Mouse (Mus musculus): ENCODE results near the gene Arrdc2.

Arrdc2 gene

DNA sequence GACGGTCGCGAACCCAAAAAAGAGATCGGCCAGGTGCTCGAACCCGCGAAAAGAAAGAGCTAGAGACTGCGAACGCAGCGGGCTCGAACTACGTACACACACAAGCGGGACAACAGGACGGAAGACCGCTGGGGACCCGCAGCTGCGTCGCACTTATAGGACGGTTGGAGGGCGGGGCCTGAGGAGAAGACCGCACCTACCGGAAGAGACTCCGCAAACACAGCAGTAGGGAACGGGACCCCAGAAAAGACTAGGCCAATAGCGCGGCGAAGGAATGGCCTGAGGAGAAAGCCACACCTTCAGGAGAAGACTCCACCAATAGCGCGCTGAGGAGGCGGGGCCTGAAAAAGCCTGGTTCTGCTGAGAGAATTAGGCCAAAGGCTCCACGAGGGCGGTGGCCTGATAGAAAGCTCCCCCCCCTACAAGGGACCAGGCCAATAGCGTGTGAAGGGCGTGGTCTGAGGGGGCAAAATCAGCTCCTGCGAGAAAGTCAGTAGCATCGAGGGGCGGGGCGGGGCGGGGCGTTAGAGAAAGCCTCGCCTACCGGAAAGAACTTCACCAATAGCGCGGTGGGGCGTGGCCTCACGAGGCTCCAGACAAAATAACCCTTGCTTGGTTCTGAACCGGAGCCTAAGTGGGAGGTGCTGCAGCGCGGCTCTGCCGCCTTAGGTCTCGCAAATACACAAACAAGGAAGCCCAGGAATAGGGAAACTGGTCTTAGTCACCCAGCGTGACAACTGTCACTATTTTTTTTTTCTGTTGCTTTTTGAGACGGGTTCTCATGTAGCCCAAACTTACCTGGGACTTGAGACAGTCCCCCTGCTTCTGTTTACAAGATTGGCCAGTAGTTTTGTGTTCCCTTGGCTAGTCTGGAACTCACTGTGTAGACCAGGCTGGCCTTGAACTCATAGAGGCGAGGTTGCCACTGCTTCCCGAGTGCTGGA lies at the start of gene Arrdc2:
TSS of gene Arrdc2 (minus strand) at position 313 of the 944 bp plus-strand sequence.
- peak; percentile 100 for DNase-seq

DNA sequence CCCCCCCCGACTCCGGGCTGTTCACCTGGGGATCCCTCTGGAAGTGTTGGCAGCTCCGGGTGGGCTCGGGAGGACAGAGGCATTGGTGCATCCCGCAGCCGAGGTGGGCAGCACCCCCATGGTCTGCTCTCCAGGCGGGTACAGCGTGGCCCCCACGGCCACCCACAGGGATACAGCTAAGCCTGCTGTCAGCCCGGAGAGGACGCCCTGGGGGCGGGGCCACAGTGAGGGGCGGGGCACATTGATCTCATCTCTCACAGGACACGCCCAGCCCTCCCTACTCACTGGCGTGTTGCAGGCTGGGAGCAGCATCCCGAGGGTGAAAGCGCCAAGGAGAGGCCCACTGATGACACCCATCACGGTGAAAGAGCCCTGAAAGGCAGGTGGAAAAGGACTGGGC lies 48.1 kb upstream of the Arrdc2 start:
- no peak for DNase-seq

DNA sequence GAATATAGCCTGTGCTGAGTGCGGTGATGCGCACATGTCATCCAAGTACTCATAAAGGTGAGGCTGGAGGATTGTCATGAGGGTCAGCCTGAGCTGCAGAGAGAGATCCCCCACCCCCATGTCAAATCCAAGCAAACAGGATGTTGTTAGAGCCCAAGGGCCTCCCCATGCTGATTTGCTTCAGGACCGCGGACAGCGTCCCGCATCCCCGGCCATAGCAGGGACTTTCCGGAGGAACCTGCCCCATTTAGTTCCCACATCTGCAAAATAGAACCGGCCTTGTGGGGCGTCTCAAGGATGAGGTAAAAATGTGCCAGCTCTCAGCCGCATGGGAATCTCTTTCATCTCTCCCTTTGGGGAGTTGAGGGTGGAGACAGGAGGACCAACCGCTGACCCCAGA lies 46.1 kb upstream of the Arrdc2 start:
- DNase-seq, result peak; percentile 53

DNA sequence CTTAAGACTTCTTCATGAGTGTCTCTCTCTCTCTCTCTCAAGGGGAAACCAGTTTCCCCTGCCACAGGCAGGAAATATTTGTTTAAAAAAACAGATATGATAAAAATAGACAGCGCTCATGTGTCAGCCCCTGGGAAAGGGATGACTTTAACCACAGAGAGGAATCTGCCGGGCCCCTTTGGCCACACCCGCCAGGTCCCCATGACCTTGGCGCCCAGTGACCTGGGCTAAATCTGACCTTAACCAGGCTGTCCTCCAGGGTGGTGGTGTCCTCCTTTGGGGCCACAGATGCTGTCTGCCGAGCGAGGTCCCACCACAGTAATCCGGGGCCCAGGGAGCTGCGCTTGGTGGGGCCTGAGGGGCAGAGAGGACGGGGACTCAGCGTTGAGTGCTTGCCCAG lies 45.2 kb upstream of the Arrdc2 start:
- DNase-seq, result no peak

DNA sequence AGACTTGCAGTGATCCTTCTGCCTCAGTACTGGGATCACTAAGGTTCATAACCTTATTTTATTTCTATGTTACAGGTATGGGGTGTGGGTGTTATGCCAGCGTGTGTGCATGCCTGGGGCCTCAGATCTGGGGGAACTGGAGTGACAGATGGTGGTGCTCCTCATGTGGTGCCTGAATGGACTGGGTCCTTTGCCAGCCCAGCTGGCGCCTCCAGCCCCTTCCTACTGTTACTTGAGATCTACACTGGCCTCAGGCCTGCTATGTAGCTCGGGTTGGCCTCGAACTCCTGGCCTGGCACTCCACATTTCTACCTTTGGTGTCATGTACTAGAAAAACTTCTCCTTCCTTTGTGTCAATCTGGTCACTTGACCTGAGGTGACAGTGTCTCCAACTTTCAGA lies 44.7 kb upstream of the Arrdc2 start:
- DNase-seq, result no peak

DNA sequence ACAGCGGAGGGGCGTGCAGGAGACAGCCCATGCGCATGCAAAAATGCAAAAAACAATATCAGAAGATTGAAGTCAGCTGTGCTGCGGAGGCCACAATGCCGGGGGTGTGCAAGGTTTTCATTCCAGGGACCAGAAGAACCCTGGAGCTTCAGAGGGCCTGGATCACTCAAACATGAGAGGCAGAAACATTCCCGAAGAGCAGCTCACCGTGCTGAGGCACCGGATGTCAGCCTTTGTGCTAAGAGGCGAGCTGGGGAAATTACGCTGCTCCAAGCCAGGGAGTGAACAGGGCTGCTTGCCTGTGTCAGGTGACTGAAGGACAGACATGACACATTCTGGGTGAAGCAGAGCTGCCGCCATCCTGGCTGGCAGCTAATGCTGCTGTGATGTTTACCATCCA lies 41.0 kb upstream of the Arrdc2 start:
- DNase-seq, result no peak

DNA sequence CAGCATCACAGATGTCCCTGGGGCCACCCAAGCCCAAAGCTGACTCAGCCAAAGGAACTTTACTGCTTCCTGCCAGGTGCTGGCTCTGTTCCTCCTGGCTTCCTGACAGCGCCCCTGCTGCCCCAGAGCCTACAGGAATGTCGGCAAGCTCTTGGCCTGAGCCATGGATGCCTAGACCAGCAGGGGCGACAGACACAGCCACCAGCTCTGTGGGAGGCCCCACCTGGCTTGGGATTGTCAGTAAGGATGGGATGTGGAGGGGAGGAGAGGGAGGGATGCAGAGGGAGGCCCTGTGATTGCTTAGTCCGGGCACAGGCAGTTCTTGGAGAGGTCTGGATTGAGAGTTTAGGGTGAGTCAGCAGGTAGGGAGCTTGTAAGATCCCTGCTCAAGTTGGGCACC lies 40.6 kb upstream of the Arrdc2 start:
- DNase-seq, result peak; percentile 64

DNA sequence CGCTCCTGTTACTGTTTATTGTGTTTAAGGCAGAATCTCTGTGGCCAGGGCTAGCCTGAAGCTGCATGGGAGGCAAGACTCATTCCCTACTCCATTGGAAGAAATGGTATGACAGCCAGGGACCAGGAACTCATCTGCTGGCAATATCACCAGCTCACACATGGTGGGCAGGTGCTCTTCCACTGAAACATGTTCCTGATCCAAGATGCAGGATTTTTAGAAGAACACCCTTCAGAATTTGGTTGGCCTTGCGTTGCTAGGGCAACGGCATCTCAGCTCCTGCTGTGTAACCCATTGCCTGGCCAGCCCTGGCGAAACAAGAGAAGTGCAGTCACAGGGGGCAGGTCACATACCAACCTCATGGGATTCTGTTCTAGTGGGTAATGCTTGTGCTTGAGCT lies 40.0 kb upstream of the Arrdc2 start:
- no peak for DNase-seq

DNA sequence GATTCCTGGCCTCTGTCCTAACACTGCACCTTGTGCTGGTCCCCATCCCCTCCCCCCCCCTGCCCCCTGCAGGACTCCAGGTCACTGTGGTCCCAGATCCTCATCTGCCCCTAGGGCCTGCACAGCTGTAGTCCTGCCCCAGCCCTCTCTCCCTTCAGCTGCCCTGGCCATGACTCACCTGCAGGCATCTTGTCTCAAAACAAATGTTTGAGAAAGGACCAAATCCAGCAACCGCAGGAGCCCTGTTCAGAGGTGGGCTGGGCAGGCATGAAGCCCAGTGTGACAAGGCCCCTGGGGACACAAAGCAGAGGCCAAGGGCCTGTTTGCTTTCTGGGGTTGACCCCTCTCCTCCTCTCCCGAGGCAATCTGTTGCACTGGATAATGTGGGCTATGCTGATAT lies 38.7 kb upstream of the Arrdc2 start:
- no peak for DNase-seq

DNA sequence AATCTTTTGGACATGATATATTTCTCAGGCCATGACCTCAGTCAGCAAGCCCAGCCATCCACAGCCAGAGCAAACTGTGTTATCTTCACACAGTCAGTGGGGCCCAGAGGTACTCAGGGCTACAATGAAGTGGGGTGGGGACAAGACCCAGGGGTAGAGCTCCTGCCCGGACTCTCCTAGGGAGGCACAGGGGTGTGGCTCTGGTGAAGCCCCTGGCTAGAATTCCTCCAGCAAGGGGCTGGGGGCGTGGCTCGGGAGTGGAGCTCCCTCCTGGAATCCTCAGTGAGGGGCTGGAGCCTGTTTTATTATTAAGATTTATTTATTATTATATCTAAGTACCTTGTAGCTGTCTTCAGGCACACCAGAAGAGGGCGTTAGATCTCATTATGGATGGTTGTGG lies 36.9 kb upstream of the Arrdc2 start:
- no peak for DNase-seq

DNA sequence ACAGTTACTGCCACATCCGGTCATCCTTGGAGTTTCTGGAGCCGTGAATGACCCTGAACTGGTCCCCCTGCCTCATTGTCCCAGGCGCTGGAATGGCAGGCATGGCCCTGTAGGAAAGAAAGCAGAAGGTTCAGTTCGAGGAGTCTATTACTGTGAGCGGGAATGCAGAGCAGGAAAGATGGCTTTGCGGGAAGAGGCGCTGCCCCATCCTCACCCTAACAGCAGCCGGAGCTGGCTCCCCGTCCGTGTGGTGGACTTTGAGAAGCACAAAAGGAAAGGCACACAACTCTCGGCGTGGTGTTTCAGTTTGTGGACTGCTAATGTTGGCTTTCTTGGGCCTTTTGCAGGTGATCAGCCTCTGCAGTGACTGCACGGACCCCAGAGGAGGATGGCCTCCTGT lies 34.9 kb upstream of the Arrdc2 start:
- no peak for DNase-seq

DNA sequence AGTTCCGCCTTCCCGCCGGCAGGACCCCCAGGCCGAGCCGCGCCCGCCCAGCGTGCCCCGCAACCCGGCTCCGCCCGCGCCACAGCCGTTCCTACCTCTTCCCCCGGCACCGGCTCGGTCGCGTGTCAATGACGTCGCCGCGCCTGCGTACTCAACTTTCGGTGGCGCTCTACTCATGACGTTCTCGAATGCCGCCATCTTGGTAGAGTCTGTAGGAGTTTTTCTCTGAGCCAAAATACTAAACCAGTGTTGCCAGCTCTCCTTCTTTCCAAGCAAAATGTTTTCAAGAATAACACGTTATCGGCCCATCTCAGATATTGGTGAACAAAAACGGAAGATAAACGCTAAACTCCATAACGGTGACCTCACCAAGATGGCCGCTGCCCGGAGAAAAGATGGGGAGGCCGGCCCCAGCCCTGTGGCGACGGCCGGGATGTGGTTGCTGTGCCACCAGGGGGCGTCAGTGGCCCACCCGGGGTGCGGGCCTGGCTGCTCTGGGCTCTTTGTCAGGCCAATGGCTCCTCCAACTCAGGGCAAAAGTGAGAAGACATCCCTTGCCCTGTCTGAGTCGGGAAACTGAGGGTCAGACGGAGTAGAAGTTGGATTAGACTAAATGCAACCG lies 34.0 kb upstream of the Arrdc2 start, which contains the start of gene Ccdc124:
TSS of gene Ccdc124 (minus strand) at position 572 of the 622 bp plus-strand sequence.
- DNase-seq, result peak; percentile 96

DNA sequence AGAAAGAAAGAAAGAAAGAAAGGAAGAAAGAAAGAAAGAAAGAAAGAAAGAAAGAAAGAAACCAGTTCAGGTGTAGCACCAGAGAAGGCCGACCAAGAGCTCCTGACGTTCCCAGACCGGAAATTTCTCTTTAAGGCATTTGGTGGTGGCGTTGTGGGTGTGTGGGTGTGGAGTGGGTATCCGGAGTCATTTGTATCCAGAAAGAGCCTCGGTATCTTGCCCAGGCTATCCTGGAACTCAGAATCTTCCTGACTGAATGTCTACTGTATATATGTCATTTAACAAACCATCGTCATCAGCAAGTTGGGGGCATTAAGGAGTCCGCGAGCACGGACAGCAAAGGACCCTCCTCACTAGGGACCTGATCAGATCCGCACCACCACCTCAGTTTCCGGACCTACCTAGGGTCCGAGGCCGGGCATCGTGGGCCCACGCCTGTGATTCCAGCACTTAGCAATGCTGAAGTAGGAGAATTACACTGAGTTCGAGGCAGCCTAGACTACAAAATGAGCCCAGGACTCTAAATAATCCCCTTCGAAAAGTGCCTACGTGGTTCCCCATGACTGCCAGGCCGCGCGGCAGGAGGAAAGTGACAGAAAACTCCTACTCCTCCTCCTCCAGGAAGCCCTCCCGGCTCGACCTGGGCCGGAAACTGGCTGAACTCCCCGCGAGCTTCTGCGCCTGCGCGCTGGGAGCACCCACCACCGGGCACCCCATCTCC lies 33.3 kb upstream of the Arrdc2 start:
- no peak for DNase-seq

DNA sequence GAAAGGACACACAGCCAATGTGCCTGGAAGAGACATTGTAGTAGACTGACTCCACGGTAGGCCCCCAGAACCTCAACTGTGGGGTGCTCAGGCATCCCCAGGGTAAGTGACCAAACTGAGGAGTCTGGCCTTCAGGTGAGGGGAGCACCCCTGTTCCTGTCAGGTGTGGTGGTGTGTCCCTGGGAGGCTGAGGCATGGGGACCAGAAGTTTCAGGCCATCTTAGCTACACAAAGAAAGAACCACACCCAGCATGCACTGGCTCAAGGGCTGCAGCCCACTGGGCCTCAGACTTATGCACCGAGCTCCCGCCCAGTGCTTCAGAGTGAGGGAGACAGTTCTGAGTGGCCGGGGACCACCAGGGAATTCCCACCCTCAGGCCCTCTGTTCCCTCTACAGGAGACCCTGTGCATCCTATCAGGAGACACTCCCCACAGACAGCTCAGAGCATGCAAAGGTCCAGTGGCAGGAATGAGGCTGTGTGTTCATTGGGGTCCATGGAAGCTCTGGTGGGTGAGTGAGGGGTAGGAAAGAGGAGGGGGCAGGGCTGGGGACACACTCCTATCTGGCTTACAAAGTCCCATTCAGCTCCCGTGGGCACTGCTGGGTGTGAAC lies 31.8 kb upstream of the Arrdc2 start:
- no peak for DNase-seq

DNA sequence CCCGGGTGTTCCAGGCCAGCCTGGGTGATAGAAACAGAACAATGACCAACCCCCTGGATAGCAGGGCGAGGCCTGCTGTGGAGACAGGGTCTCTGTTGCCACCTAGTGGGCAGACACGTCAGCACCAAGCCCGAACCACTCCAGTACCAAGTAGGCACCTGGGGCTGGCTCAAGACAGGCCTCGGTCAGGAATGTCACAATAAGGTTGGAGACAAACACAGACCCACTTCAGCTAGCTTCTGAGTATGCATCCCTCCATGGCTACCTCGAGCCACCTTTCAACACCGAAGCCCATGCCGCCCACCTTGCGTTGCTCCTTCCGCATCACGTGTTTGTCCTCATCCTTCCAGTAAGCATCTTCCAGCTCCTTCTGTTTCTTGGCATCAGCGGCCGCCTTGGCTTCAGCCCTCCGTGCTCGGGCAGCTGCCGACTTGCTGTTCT lies 30.1 kb upstream of the Arrdc2 start:
- DNase-seq, result peak; percentile 89

DNA sequence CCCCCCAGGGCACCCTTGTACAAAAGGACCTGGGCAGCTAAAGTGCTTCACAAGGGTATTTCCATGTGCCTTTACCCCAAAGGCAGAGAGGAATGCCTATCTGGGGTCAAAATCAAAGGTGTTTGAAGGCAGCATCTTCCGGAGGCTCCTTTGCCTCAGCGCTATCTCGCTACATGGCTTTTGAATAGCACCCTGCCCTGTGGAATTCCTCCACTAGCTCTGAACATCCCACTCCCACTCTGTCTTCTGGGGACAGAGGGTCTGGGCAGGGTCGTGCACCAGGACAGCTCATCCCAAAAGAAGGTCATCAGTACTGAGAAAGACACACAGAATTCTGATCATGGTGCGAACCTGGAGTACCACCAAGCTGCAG lies 29.7 kb upstream of the Arrdc2 start:
- DNase-seq, result no peak

DNA sequence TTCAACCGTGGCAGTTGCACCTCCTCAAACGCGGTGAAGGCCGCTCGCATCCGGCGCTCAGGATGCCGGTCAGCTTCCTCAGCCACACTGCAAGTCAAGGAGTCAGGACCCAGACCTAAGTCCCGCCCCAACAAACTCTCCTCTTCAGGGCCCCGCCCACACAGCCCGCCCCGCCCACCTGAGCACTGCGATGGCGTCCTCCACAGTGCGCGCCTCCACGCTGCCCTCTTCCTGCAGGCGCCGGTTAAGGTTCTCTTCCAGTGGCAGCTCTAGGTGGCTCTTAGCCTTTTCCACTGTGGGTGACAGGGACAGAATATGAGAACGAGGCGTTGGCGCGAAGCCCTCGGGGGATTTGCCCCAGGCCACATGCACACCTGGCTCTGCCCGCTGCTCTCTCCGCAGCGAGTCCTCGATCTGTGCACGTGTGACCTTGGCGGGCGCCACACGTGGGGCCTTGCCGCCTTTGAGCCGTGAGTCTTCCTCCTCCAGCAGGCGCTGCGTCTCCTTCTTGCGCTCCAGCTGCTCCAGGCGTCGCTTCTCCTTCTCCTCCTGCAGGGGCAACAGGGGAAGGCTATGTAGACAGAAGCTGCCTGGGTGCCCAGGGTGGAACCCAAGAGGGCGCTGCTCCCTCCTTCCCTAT lies 29.2 kb upstream of the Arrdc2 start:
- peak; percentile 85 for DNase-seq

DNA sequence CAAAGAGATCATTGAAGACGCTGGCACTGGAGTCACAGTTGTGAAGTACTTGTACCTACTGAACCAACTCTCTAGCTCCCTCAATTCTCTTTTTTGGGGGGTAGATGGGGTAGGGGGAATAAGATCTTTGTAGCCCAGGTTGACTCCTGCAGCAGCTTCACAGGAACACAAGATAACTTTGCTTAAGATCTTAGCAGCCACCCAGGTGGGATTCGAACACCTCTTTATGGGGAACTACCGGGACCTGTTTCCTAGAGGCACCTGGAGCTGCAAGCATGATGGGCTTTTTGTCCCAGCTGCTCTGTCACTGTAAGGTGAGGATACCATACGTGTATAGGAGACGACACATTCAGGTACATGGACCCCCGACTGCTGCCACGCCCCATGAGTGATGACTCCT lies 27.0 kb upstream of the Arrdc2 start:
- DNase-seq, result no peak

DNA sequence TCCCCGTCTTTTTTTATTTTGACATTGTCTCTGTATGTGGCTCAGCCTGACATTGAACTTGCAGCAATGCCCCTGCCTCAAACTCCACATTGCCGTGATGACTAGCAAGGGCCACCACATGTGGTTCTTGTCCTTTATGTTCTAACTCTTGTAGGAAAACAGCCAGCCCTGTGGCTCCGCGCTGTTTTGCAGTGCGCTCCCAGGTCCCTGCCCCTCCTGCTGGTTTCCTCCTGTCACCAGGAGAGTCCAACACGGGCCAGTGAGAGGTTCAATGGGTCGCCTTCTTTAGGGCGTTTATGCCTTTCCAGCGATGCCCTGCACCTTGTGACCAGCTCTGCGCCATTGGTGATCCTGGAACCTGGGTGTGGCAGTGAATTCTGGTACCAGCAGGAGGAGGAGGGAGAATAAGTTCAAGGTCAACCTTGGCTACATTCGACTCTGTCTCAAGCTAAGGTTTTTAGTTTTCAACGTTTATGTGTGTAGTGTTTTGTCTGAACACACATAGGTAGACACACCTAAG lies 26.5 kb upstream of the Arrdc2 start:
- DNase-seq, result no peak

DNA sequence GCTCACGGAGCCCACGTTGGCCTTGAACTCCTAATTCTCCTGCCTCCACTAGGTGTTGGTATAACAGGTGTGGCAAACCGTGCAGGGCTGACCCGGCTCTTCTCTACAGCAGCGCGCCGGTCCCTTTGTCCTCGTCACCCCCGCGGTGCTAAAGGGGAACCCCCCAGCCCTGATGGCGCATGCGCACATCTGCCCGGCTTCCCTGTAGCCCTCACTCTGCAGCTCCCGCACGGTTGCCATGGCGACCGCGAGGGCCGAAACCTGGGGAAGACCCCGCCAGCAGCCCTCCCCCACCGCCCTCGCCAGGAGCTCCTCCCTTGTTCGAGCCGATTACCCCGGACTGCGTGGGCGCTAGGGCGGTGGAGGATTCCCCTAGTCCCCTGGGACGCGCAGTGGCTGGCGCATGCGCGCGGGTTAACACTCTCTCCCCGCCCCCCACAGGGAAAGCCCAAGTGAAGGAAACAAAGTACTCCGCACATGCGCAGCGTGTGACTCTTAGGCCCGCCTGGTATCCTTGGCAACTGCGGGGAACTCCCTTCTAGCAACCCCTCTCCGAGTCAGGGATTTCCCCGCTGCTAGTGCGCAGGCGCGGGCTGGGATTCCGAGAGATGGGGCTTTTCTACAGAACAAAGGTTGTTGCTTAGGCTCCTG lies 26.0 kb upstream of the Arrdc2 start:
- peak; percentile 100 for DNase-seq

DNA sequence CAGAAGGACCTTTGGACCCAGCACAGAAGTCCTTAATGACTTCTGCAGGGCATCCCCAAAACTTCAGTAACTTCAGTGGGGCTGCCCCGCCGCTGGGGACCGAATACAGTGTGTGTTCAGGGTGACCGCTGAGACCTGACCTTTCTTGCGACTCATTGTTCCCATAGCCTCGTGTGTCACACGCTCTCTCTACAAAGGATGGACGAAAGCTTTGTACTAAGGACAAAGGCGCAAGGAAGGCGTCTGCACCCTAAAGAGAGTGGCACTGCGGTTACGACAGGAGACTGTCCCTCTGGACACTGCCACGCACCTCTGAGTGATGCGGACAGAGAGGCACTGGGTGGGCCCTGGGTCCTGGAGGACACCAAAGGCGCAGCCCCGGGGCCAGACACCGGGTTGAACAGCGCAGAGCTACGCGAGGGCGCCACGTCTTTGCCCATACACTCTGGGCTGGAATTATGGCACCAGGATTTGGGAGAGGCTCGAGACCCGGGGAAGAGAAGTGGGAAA lies 25.2 kb upstream of the Arrdc2 start:
- DNase-seq, result peak; percentile 40
